Mouse (Mus musculus): Measurements from ENCODE around the gene Wipi2. TPM values are rescaled to one million over a fixed set of nuclear protein-coding genes. Genes with fewer than 3 reads are reported as not detected.

The Wipi2 gene
- total RNA-seq, 2 experiments from 2014 or later = 36.9 to 39.6 TPM

- peak; percentile 87 to 94 for DNase-seq (ENCODE audit: low spot score in 2 of 2)
Measured at GRCm38 (mm10) chr5:142628726-142629662, 1.5 kb downstream of the Wipi2 start.

- DNase-seq (ENCODE audit: low spot score in 2 of 2) = no peak
Measured at GRCm38 (mm10) chr5:142629663-142630025, 2.1 kb downstream of the Wipi2 start.

- DNase-seq (ENCODE audit: low spot score in 2 of 2) = no peak
Measured at GRCm38 (mm10) chr5:142630224-142630623, 2.7 kb downstream of the Wipi2 start.

- DNase-seq (ENCODE audit: low spot score in 2 of 2) = no peak
Measured at GRCm38 (mm10) chr5:142637823-142638222, 10.3 kb downstream of the Wipi2 start.

GRCm38 (mm10) chr5:142640088-142640487 is 12.6 kb downstream of the Wipi2 start:
- no peak for DNase-seq (ENCODE audit: low spot score in 2 of 2)

DNA sequence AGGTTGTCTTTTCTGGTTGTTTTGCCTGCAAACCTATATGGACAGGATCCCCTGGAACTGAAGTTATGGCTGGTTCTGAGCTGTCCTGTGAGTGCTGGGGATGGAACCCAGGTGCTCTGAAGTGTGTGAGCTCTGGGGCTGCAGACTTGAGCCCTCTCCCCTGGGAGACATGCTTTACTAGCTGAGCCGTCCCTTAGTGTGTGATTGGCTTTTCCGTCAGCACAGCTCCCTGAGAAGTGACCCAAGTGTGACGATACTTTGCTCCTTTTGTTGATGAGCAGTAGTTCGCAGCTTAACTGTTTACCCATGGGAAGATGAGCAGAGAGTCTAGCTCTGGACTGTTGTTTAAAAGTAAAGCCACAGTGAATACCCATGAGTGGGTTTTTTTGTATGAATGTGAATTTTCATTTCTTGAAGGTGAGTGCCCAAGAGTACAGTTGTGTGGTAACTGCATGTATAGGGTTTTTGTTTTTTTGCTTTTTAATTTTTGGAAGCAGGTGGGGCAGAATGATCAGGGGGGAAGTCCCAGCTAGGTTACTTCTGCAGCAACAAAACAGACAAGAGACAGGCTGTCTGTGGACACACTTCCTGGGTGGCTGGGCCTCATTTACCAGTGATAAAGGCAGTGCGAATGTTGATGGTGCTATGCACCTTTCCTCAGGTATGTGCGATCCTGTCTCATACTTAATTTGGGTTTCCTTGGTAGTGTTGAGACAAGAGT is 14.0 kb downstream of the Wipi2 start:
- DNase-seq (ENCODE audit: low spot score in 2 of 2) = no peak

- DNase-seq (ENCODE audit: low spot score in 2 of 2) = no peak
Measured at GRCm38 (mm10) chr5:142648162-142648561, 20.7 kb downstream of the Wipi2 start.

DNA sequence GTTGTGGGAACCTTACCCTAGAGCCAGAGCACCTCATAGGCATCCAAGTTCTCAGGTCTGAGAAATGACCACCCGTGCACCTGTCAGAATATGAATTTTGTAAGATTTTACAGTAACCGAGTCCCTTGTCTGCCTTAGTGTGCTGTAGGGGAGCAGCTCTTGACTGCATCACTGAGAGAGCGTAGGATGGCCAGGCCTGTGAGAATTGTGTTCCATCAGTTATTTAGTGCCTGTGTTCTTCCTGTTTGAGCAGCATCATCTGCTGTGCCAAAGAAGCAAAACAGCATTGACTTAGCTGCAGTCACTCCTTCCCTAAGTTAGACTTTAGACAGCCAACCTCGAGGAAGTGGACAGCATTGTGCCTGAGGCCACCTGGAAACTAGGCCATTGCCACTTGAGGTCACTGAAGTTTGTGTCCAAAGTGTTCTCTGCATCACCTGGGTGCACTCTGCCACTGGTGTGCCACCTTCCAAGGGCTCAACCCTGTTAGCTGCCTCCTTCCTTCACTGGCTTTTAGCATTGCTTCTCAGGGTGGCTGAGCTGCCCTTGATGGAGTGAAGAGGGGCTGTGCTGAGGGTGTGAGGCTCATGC is 22.1 kb downstream of the Wipi2 start:
- DNase-seq (ENCODE audit: low spot score in 2 of 2) = no peak

DNA sequence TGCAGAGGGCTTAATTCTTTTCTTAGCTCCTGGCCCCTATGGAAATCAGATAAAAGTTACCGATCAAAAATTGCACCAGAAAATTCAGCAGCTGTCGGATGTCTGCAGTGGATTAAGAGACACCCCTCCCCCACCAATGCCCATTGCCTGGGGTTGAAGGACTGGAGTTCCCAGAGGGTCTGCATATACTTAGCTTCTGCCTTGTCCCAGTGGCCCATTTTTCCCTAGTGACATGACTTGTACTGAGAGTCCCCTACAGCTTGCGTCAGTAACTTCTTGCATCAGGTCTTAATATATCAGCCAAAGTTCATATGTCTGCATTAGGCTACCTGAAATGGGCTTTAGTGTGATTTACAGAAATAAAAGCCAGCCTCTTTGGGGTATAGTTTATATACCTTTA is 22.9 kb downstream of the Wipi2 start:
- DNase-seq (ENCODE audit: low spot score in 2 of 2) = no peak

- DNase-seq (ENCODE audit: low spot score in 2 of 2) = no peak
Measured at GRCm38 (mm10) chr5:142650794-142651497, 23.4 kb downstream of the Wipi2 start.

- no peak for DNase-seq (ENCODE audit: low spot score in 2 of 2)
Measured at GRCm38 (mm10) chr5:142652266-142652665, 24.8 kb downstream of the Wipi2 start.

- DNase-seq (ENCODE audit: low spot score in 2 of 2) = no peak
Measured at GRCm38 (mm10) chr5:142660656-142661434, 33.3 kb downstream of the Wipi2 start.

DNA sequence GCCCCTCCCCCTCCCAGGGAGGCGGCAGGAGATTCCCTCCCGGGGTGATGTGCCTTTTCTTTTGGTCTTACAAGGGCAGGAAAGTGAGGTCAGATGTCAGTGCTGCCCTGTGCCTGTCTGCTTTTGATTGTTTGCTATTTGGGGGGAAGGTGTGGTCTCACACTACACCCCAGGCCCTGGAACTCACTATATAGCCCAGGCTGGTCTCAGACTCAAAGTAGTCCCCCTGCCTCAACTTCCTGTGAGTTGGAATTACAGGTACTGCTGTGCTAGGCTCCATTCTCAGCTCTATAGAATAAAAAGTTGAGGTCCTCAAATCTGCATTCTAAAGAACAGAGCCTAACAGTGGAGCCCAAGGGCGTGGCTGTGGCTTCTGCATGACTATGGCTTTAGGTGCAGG is 40.4 kb downstream of the Wipi2 start:
- DNase-seq (ENCODE audit: low spot score in 2 of 2) = no peak

GRCm38 (mm10) chr5:142668556-142669263 is 41.2 kb downstream of the Wipi2 start:
- DNase-seq (ENCODE audit: low spot score in 2 of 2) = no peak

DNA sequence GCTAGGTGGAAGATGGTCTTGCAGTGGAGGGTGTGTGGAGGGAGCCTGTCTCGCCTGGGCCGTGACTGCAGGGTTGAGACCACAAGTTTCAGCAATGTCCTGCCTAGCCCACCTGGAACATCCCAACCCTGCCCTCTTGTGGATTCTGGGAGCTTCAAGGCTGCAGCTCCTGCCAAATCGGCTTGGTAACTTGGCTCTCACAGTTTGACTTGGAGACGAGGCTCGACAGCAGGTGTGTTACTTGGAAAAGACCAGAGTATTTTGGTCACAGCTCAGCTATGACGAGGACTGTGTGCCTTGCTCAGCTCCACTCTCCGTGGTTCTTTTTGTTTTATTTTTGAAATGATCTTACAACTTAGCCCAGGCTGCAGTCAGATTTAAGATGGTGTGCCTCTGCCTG is 42.2 kb downstream of the Wipi2 start:
- no peak for DNase-seq (ENCODE audit: low spot score in 2 of 2)

DNA sequence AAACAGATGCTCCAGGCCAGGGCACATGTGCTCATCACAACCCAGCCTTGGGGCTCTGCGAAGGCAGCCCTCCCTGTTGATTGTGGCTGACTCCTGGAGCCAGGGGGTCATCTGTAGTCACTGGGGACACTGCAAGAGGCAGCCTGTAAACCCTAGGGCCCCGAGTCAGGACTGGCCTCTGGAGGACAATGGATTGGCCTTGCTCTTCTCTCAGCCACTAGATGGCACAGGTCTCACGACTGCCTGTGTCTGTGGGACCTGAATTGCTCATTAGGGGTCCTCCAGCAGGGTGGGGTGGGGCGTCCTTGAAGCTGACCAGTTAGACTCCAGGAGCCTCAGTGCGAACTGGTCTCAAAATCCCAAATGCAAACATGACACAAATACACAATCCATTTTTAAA is 45.6 kb downstream of the Wipi2 start:
- DNase-seq (ENCODE audit: low spot score in 2 of 2) = no peak

DNA sequence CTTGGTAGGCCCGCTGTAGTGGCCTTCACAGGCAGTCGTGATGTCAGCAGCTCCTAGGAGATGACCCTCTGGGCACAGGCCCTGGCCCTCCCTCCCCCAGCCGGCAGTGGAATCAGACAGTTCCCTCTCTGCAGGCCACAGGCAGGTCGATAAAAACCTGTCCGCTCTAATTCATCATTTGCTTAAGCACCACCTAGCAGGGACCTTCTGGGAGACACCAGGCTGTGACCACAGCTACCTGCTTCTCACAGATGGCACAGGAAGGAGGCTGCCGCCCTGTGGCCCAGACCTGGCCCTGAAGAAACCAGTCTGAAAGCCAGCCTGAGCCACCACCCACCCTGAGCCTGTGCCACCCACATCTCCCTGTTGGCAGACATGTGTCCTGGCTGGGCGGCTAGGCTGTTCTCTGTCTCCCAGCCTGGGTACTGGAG is 50.7 kb downstream of the Wipi2 start:
- DNase-seq (ENCODE audit: low spot score in 2 of 2) = no peak

DNA sequence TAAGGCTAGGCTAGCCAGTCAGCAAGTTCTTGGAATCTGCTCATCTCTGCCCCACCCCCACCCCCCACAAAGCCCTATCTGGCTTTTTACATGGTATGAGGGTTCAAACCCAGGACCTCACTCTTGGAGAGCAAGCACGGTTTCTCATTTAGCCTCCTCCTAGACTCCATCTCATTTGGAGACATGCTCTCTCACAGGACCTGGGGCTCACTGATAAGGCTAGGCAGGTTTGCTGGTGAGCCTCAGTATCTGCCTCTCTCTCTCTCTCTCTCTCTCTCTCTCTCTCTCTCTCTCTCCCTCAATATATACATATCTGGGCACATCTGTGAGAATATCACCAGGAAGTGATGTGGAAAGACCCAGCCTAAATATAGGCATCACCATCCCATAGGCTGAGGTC is 51.6 kb downstream of the Wipi2 start:
- DNase-seq (ENCODE audit: low spot score in 2 of 2) = no peak

- DNase-seq (ENCODE audit: low spot score in 2 of 2) = no peak
Measured at GRCm38 (mm10) chr5:142681911-142682310, 54.4 kb downstream of the Wipi2 start.

DNA sequence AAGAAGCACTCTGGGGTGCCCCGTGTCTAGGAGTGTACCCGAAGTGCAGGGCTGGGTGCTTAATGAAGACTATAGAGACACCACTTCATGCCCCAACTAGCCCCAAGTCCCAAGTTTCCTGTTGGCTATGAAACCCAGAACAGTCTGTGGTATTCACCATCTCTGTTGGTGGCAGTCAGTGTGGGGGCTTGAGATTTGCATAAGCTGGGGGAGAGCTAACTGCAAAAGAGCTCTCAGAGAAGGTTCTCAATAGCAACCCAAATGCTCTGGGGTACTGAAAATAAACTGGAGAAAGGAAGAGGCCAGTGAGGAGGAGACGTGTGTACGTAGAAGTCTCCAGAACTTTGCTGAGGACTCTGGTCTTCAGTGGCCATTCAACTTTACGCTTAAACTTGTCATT is 55.0 kb downstream of the Wipi2 start:
- DNase-seq (ENCODE audit: low spot score in 2 of 2) = no peak

Measured in gastrocnemius, postnatal 4 days (tissue).